Mouse (Mus musculus) spleen, postnatal 36 days (tissue): ENCODE measurements at regions not wholly inside any gene's neighbourhood (a gene's known extent, or its start where the extent isn't known, plus 50 kb on each side); places are given as distances from the start of the nearest gene placed in this dataset.

Experiments
- DNase-seq, 2 experiments: peaks; one replicate each; pipeline ENCODE4 v3.0.0; 2022; ENCODE audit warnings: low spot score in 2 of 2, mixed read lengths in 1 of 2

DNA sequence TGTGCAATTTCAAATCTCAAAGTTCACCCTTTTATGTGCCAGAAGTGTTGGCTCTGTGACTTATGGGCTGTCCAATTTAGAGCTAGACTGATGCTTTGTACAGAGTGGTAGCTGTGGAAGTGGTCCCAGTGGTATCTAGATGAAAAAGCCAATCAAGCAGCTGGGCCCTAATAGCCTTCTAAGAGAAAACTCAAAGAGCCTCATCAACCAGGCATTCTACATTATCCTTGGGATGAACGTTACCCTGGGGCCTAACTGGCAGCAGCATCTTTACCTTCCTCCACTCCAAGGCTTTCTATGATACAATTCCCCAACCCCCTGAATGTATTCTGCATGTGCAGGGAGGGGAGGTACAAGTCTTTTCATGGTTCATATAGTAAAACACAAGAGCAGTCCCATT, 140.4 kb downstream of the Gm11146 start:
- no peak for DNase-seq

GRCm38 (mm10) chr16:77459651-77460050, 142.2 kb downstream of the Gm11146 start:
- no peak for DNase-seq

DNA sequence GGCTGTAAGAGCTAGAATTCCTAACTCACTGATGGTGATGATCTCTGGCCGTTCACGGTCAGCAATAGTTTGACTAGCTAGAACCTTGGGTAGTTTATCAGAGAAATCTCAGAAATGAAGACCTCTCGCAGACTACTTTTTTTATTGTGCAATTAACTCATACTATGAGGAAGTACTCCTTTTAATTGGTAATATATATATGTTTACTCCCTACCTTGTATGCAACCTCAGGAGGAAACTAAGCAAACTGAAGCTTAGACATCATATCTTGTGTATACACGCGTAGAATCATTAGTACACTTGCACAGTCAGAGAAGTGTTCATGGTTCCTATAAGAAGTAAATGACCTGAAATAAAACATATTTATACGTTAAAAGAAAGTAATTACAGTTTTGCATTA, 157.2 kb downstream of the Gm11146 start:
- DNase-seq = no peak

GRCm38 (mm10) chr16:77444006-77444405, 157.9 kb downstream of the Gm11146 start:
- peak in 1 of 2 experiments; percentile 9 for DNase-seq

- no peak for DNase-seq
These were observed 158.6 kb downstream of the Gm11146 start for GRCm38 (mm10) chr16:77443318-77443717.

GRCm38 (mm10) chr16:77442866-77443265, 159.0 kb downstream of the Gm11146 start:
- DNase-seq = no peak

DNA sequence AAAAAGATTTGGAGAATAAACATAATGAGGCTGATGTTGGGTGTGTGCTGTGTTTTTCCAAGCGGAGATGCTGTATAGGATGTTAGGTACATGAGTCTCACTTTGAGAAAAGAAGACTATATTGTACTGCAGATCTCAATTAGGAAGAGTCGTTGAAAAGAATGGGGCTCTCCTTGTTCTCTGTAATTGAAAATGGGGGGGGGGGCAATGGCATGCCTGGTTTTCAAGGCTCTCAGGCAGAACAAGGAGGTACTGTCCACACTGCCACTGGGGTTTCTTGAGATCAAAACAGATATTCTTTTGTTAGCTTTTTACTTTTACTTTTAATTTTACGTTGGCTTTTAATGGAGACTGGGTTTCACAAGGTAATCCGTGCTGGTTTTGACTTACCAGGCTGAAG, 170.5 kb downstream of the Gm11146 start:
- DNase-seq = no peak

- no peak for DNase-seq
These were observed 179.2 kb downstream of the Gm11146 start for GRCm38 (mm10) chr16:77422385-77423363.

GRCm38 (mm10) chr16:77421591-77422024, 180.3 kb downstream of the Gm11146 start:
- DNase-seq = no peak

- no peak for DNase-seq
These were observed 180.9 kb downstream of the Gm11146 start for GRCm38 (mm10) chr16:77421001-77421400.

DNA sequence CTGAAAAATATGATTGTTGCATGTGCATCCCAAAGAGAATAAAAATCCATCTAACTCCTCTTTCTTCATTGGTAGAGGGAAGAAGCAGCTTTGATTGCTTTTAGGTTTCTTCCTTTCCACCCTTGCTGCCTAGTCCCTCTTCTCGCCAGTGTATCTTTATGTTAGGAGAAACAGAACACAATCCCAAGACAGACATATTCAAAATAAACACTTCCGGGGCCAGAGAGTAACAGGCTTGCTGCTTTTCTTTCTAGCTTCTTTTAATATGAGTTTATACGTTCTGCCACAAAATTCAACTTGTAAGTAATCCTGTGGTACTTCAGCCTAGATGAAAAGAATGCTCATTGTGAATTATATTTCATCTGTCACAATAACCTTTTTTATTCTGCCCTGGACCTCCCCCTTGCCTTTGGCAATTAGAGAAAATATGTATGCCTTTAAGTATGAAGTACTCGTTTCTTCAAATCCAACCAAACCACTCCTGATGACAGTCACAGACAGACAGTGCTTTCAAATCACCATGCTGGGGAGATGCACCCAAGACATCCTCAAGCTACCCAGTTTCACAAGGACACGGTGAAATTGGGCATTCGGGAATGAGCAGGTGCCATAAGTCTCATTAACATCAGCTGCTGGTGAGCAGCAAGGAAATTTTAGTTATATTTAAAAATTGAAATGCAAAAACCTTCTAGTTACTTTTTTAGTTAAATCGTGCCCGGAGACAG, 181.6 kb downstream of the Gm11146 start:
- no peak for DNase-seq

DNA sequence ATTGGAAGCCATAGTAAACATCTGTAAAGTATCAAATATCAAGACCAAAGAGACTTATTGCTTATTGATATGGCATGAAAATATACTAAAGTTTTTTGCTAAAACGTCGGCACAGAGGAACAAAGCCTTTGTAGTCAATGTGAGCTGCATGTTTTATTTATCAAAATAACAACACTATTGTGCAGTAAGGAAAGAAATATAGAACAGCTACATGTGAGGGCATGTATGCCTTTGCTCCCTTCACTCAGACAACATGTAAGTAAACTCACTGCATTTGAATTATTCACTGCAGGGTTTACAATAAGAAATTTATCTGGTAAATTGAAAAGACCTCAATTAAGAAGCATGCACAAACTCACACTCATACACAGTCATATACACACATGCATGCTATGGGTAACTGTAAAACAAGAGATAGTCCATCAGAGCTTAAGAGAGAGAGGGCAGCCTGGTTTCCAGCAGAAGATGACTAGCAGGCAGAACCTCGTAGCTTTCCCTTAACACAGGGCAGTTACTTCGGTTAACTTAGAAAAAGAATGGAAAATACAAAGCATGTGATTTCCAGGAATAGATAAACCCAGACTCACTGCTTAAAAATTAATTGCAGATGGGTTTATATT, 182.7 kb downstream of the Gm11146 start:
- DNase-seq = no peak

DNA sequence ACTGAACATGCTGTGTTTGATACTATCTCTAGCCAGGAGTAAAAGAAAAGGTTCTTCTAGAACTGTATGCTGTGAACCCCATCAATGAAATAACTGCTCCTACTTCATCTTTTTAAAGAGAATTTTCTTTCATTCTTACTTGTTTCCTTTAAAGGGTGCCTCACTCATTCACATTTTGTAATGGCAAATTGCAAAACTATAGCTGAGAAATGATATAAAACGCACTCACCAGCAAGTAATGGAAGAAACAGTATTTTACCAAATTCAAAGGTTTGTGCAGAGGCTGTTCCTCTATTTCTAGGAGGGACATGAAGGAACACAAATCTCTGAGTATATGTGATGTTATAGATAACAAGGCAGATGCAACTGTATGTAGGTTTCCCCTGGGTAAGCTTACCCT, 183.4 kb downstream of the Gm11146 start:
- no peak for DNase-seq

DNA sequence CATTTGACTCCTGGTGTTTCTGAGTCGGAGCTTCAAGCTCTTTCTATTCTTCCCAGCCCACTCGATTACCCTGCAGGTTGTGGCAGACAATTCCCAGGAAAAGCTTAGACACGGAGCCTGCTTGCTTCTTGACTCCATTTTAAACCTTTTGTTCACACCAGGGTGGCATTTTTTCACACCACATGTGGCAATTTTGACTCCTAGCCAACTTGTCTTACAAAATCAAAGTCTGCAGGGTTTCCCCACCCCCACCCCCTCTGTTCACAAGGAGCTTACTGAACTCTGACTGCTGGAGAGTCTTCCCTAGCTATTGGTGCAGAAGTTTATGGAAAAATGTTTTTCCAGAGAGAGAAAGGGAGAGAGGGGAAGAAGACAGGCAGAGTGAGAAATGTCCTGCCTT, 184.1 kb downstream of the Gm11146 start:
- no peak for DNase-seq

DNA sequence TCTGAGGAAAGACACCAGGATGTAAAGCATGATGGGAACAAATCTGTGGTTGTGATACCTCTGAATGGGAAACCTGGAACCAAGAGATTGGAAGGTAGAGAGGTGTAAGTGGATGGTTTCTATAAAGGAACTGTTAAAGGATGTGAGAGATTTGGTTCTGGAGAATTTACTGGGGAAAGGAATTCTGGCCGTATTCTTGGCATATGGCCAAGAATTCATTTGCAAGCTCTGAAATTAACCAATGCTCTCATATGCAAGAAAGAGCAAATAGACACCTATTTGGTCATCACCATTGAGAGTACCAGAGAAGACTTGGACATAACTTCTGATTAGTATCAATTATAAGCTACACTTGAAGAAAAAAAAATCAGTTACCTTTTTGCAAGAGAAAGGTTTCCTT, 187.3 kb downstream of the Gm11146 start:
- no peak for DNase-seq

DNA sequence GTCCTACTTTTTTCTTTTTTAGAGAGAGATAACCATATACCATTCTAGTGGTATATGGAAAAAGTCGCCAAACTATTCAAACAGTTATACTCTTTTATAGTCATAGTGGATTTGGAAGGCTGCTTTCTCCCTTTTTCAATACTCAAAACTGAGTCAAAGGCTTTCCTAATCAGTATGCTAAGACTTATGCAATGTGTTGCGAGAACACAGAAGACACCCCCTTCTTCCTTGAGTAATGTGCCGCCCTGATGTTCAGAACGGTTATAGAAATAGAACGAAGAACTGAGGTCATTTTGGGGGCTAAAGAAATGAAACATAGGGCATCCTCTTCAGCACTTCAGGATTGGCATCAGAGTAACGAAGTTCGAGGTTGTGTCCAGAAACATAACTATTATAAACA, 192.7 kb downstream of the Gm11146 start:
- no peak for DNase-seq

GRCm38 (mm10) chr16:77406999-77407398, 194.9 kb downstream of the Gm11146 start:
- DNase-seq = no peak

DNA sequence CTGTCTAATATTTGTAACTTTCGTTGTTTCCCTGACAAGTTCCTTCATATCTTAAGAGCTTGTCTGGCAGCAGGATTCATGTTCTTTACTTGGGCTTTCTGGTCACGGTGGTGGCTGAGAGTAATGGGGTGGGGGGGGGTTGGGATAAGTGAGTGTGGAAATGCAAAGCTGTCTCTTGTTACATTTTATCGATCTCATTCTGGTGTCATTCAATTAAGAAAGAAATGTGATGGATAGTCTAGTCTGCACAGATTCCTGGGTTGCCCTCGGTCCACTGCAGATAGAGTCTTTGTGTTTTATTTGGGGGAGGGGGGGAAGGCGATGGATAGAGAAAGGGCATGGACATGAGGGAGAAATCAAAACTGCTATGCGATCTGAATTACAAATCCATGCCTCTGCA, 196.0 kb downstream of the Gm11146 start:
- no peak for DNase-seq

GRCm38 (mm10) chr16:77405181-77405818, 196.6 kb downstream of the Gm11146 start:
- DNase-seq = no peak

DNA sequence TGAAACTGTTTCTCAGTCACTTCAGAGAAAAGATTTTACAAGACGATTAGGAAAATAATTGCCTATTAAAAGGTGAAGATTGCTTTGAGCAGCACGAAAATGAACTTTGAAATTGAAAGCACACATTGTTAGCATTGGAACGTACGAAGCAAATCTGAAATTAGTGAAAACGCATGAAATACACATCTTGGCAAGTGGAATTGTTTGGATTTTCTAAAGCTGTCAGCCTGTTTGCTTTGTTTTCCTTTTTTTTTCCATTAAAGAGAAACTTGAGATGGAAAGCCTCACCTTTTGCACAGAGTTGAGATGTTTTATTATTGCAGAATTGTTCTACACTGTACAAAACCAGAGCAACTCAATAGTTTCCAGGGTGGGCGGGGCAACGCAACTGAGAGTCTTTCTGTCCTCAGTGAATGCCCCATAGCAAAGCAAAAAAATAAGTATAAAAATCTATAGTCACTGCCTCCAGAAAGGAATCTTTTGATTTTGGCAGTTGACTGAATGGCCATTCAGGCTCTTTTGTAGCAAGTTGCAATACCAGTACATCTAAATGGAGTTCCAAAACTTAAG, 199.1 kb downstream of the Gm11146 start:
- DNase-seq = no peak

GRCm38 (mm10) chr16:77401185-77401943, 200.5 kb downstream of the Gm11146 start:
- no peak for DNase-seq
